Mouse (Mus musculus) bone marrow macrophage, adult 2 months (primary cell): ENCODE data around the gene Vnn3. TPM values are rescaled to one million over a fixed set of nuclear protein-coding genes. Genes with fewer than 3 reads are reported as not detected.

Source experiments
- H3K27ac ChIP-seq: 2 replicates; pipeline ENCODE4 v1.5.1; 2012; ENCODE audit warnings: low read depth, low read length; ENCODE audit not compliant: insufficient read depth
- H3K4me1 ChIP-seq: 2 replicates; pipeline ENCODE4 v1.6.1; 2012; ENCODE audit warnings: low read length; ENCODE audit not compliant: control insufficient read depth, insufficient read depth
- H3K4me3 ChIP-seq: 2 replicates; pipeline ENCODE4 v1.5.1; 2012; ENCODE audit warnings: mild to moderate bottlenecking, low read length, moderate library complexity; ENCODE audit not compliant: insufficient read depth
- CTCF ChIP-seq: IDR thresholded peaks from 2 replicates; pipeline ENCODE4 v1.5.1; 2012; ENCODE audit warnings: low read depth, mild to moderate bottlenecking, low read length, moderate library complexity
- POLR2A ChIP-seq: IDR thresholded peaks from 2 replicates; pipeline ENCODE4 v1.6.1; 2012; ENCODE audit warnings: mild to moderate bottlenecking, low read depth, low read length, borderline replicate concordance
- polyA plus RNA-seq: library from polyadenylated mRNA; stranded (reverse); fragments of >200 nt; gene quantifications from 2 replicates; pipeline ENCODE4 v1.2.4, GENCODE M21; 2012; ENCODE audit not compliant: missing spikeins, insufficient read depth, insufficient read length

The Vnn3 gene
- polyA plus RNA-seq = 1.8 TPM in 2 replicates

- peaks cover 17% of the 10 kb centered on the region for H3K4me1 ChIP-seq
- H3K4me3 ChIP-seq = peak within 1 kb of the TSS; percentile 5; the same call in 1 of the 2 replicates
- H3K27ac ChIP-seq = 0 out of 2 replicates have a peak within 1 kb of the TSS, but pooled peaks have one; percentile 2
- TF ChIP-seq POLR2A (no peak), CTCF (no peak)
These were observed at the start of gene Vnn3 for GRCm38 (mm10) chr10:23851228-23851912. Vnn3 (plus strand) TSS chr10:23851462.

- Histone ChIP-seq H3K4me1 (peaks cover 7% of the 10 kb centered on the region), H3K4me3 (no peak overlapping the region), H3K27ac (no peak overlapping the region)
- TF ChIP-seq POLR2A = no peak
- TF ChIP-seq CTCF = no peak
These were observed 48.4 kb upstream of the Vnn3 start for GRCm38 (mm10) chr10:23802911-23803310.

GRCm38 (mm10) chr10:23804665-23805064, 46.6 kb upstream of the Vnn3 start:
- Histone ChIP-seq H3K27ac (no peak overlapping the region), H3K4me1 (peaks cover 7% of the 10 kb centered on the region), H3K4me3 (no peak overlapping the region)
- TF ChIP-seq POLR2A (no peak), CTCF (no peak)

GRCm38 (mm10) chr10:23806201-23806600, 45.1 kb upstream of the Vnn3 start:
- Histone ChIP-seq H3K4me3 (no peak overlapping the region), H3K27ac (no peak overlapping the region), H3K4me1 (peaks cover 7% of the 10 kb centered on the region)
- TF ChIP-seq POLR2A (no peak), CTCF (no peak)

GRCm38 (mm10) chr10:23811635-23812437, 39.4 kb upstream of the Vnn3 start:
- Histone ChIP-seq H3K4me1 (no peaks in the 10 kb centered on the region), H3K27ac (no peak overlapping the region), H3K4me3 (no peak overlapping the region)
- no peak for TF ChIP-seq CTCF
- no peak for TF ChIP-seq POLR2A

- TF ChIP-seq CTCF = peak; percentile 47; the same call in 1 of the 2 replicates
- TF ChIP-seq POLR2A = no peak
- H3K4me3 ChIP-seq = no peak overlapping the region
- H3K27ac ChIP-seq = no peak overlapping the region
- no peaks in the 10 kb centered on the region for H3K4me1 ChIP-seq
These were observed 38.9 kb upstream of the Vnn3 start for GRCm38 (mm10) chr10:23812438-23812759.

GRCm38 (mm10) chr10:23812852-23813766, 38.2 kb upstream of the Vnn3 start:
- Histone ChIP-seq H3K4me1 (no peaks in the 10 kb centered on the region), H3K4me3 (no peak overlapping the region), H3K27ac (no peak overlapping the region)
- no peak for TF ChIP-seq POLR2A
- TF ChIP-seq CTCF = no peak

- Histone ChIP-seq H3K27ac (no peak overlapping the region), H3K4me1 (no peaks in the 10 kb centered on the region), H3K4me3 (no peak overlapping the region)
- TF ChIP-seq CTCF (no peak), POLR2A (no peak)
These were observed 36.1 kb upstream of the Vnn3 start for GRCm38 (mm10) chr10:23815168-23815567.

GRCm38 (mm10) chr10:23816241-23816640, 35.0 kb upstream of the Vnn3 start:
- TF ChIP-seq POLR2A (no peak), CTCF (no peak)
- H3K27ac ChIP-seq = no peak overlapping the region
- no peaks in the 10 kb centered on the region for H3K4me1 ChIP-seq
- H3K4me3 ChIP-seq = no peak overlapping the region
